Mouse (Mus musculus) lung, adult 2 months (tissue): Measurements from ENCODE around the gene Evc2.

Experiments used
- CTCF ChIP-seq: fragments of 200-500 bp; IDR thresholded peaks from 2 replicates; pipeline ENCODE4 v1.5.1; 2011; ENCODE audit warnings: mild to moderate bottlenecking, low read length, control low read depth; ENCODE audit not compliant: insufficient read depth
- POLR2A ChIP-seq: fragments of 200-500 bp; IDR thresholded peaks from 2 replicates; pipeline ENCODE4 v1.6.1; 2011; ENCODE audit warnings: low read depth, mild to moderate bottlenecking, control low read depth, low read length, borderline replicate concordance; ENCODE audit errors: extremely low read depth

- TF ChIP-seq CTCF (no peak), POLR2A (no peak)
Observed at GRCm38 (mm10) chr5:37356027-37356426, 17.7 kb downstream of the Evc2 start.
